Mouse (Mus musculus) liver, adult 2 months (tissue): Measurements from ENCODE around the gene Mier2. TPM values are rescaled to one million over a fixed set of nuclear protein-coding genes. Genes with fewer than 3 reads are reported as not detected.

Experiments used
- DNase-seq: peaks from one replicate; pipeline ENCODE4 v3.0.0-alpha.2; 2011; ENCODE audit warnings: low read depth, low spot score; ENCODE audit errors: extremely low read depth
- H3K27ac ChIP-seq: fragments of 200-500 bp; replicated peaks from 2 replicates; pipeline ENCODE4 v1.5.1; 2012; ENCODE audit warnings: low read depth, mild to moderate bottlenecking, control low read depth, inconsistent platforms, low read length; ENCODE audit not compliant: insufficient read depth
- H3K27me3 ChIP-seq: fragments of 200-500 bp; 2 replicates; pipeline ENCODE4 v1.6.1; 2012; ENCODE audit warnings: mild to moderate bottlenecking, moderate library complexity, low read length, inconsistent platforms; ENCODE audit not compliant: control insufficient read depth, insufficient read depth
- H3K36me3 ChIP-seq: fragments of 200-500 bp; 2 replicates; pipeline ENCODE4 v1.6.1; 2012; ENCODE audit warnings: low read length, inconsistent platforms; ENCODE audit not compliant: control insufficient read depth, insufficient read depth
- H3K4me1 ChIP-seq: fragments of 200-500 bp; 2 replicates; pipeline ENCODE4 v1.6.1; 2011; ENCODE audit warnings: low read length; ENCODE audit not compliant: control insufficient read depth, insufficient read depth
- H3K4me3 ChIP-seq: fragments of 200-500 bp; 2 replicates; pipeline ENCODE4 v1.5.1; 2011; ENCODE audit warnings: low read depth, mild to moderate bottlenecking, control low read depth, low read length, moderate library complexity; ENCODE audit not compliant: insufficient read depth
- H3K79me2 ChIP-seq: fragments of 200-500 bp; 2 replicates; pipeline ENCODE4 v1.6.1; 2012; ENCODE audit warnings: inconsistent platforms, mild to moderate bottlenecking, low read length, moderate library complexity; ENCODE audit not compliant: control insufficient read depth, insufficient read depth
- H3K9ac ChIP-seq: fragments of 200-500 bp; 2 replicates; pipeline ENCODE4 v1.6.1; 2012; ENCODE audit warnings: low read depth, mild to moderate bottlenecking, control low read depth, inconsistent platforms, low read length
- CTCF ChIP-seq: fragments of 200-500 bp; IDR thresholded peaks from 2 replicates; pipeline ENCODE4 v1.5.1; 2011; ENCODE audit warnings: low read depth, low read length, control low read depth
- POLR2A ChIP-seq: fragments of 200-500 bp; IDR thresholded peaks from 2 replicates; pipeline ENCODE4 v1.6.1; 2011; ENCODE audit warnings: low read length, control low read depth; ENCODE audit not compliant: insufficient read depth; ENCODE audit errors: extremely low read depth
- WGBS: fragments of 180-500 bp; shearing (Covaris S2); methylation state at CpG from one replicate; pipeline ENCODE4 v1.1.7; 2018; 5-methylcytosine and 5-hydroxymethylcytosine counted together
- polyA plus RNA-seq: library from polyadenylated mRNA; depleted of rRNA; stranded (reverse); fragments of >200 nt; gene quantifications from 2 replicates; pipeline ENCODE4 v1.2.3, GENCODE M21; 2012
- total RNA-seq: library from RNA; depleted of rRNA; stranded (reverse); fragments of >200 nt; gene quantifications from 2 replicates; pipeline ENCODE4 v1.2.3, GENCODE M21; 2014

Mier2 gene
- total and polyA plus RNA-seq, 2 experiments = 5.9 to 35.3 TPM

- no peak for DNase-seq
- Histone ChIP-seq H3K4me1 (no peaks in the 10 kb centered on the region), H3K9ac (no peak overlapping the region), H3K27me3 (no peaks in the 10 kb centered on the region), H3K79me2 (no peaks in the 10 kb centered on the region), H3K36me3 (no peaks in the 10 kb centered on the region), H3K27ac (no peak overlapping the region), H3K4me3 (no peak overlapping the region)
- 80% methylated on average over 12 of the region's 12 CpGs for WGBS
- TF ChIP-seq POLR2A (no peak), CTCF (no peak)
These were observed 24.8 kb upstream of the Mier2 start for GRCm38 (mm10) chr10:79579781-79580180.

- Histone ChIP-seq H3K36me3 (no peaks in the 10 kb centered on the region), H3K27me3 (no peaks in the 10 kb centered on the region), H3K4me1 (no peaks in the 10 kb centered on the region), H3K27ac (no peak overlapping the region), H3K79me2 (no peaks in the 10 kb centered on the region), H3K9ac (no peak overlapping the region), H3K4me3 (no peak overlapping the region)
- no peak for TF ChIP-seq POLR2A
- TF ChIP-seq CTCF = no peak
- 75% methylated on average over 7 of the region's 7 CpGs for WGBS
- no peak for DNase-seq
These were observed 23.9 kb upstream of the Mier2 start for GRCm38 (mm10) chr10:79578891-79579290.

GRCm38 (mm10) chr10:79578276-79578675 is 23.3 kb upstream of the Mier2 start:
- Histone ChIP-seq H3K4me1 (no peaks in the 10 kb centered on the region), H3K79me2 (no peaks in the 10 kb centered on the region), H3K9ac (no peak overlapping the region), H3K27ac (no peak overlapping the region), H3K27me3 (no peaks in the 10 kb centered on the region), H3K36me3 (no peaks in the 10 kb centered on the region), H3K4me3 (no peak overlapping the region)
- no peak for DNase-seq
- WGBS = 74% methylated on average over 9 of the region's 9 CpGs
- no peak for TF ChIP-seq CTCF
- no peak for TF ChIP-seq POLR2A

- no peaks in the 10 kb centered on the region for H3K27me3 ChIP-seq
- no peaks in the 10 kb centered on the region for H3K36me3 ChIP-seq
- no peak overlapping the region for H3K9ac ChIP-seq
- no peak for DNase-seq
- no peaks in the 10 kb centered on the region for H3K4me1 ChIP-seq
- H3K27ac ChIP-seq = no peak overlapping the region
- no peaks in the 10 kb centered on the region for H3K79me2 ChIP-seq
- no peak overlapping the region for H3K4me3 ChIP-seq
- WGBS = 67% methylated on average over 4 of the region's 4 CpGs
- TF ChIP-seq POLR2A (no peak), CTCF (no peak)
These were observed 22.4 kb upstream of the Mier2 start for GRCm38 (mm10) chr10:79577376-79577775.

GRCm38 (mm10) chr10:79575754-79576153 is 20.8 kb upstream of the Mier2 start:
- H3K4me1 ChIP-seq = no peaks in the 10 kb centered on the region
- no peak for TF ChIP-seq CTCF
- TF ChIP-seq POLR2A = no peak
- H3K9ac ChIP-seq = no peak overlapping the region
- H3K4me3 ChIP-seq = no peak overlapping the region
- H3K27me3 ChIP-seq = no peaks in the 10 kb centered on the region
- H3K36me3 ChIP-seq = no peaks in the 10 kb centered on the region
- WGBS = 56% methylated on average over 6 of the region's 6 CpGs
- no peak overlapping the region for H3K27ac ChIP-seq
- no peak for DNase-seq
- no peaks in the 10 kb centered on the region for H3K79me2 ChIP-seq

GRCm38 (mm10) chr10:79574796-79575195 is 19.8 kb upstream of the Mier2 start:
- no peak overlapping the region for H3K27ac ChIP-seq
- 83% methylated on average over 6 of the region's 6 CpGs for WGBS
- no peak for DNase-seq
- H3K79me2 ChIP-seq = no peaks in the 10 kb centered on the region
- H3K27me3 ChIP-seq = no peaks in the 10 kb centered on the region
- no peaks in the 10 kb centered on the region for H3K4me1 ChIP-seq
- H3K9ac ChIP-seq = no peak overlapping the region
- H3K4me3 ChIP-seq = no peak overlapping the region
- TF ChIP-seq CTCF = no peak
- TF ChIP-seq POLR2A = no peak
- H3K36me3 ChIP-seq = no peaks in the 10 kb centered on the region
